Mouse (Mus musculus) frontal cortex, postnatal 14 days (tissue): Measurements from ENCODE around the gene Olfr905.

Experiments
- DNase-seq, 2 experiments: peaks; one replicate each; pipeline ENCODE4 v3.0.0; 2022; ENCODE audit warnings: low spot score in 2 of 2

Gene Olfr905

DNA sequence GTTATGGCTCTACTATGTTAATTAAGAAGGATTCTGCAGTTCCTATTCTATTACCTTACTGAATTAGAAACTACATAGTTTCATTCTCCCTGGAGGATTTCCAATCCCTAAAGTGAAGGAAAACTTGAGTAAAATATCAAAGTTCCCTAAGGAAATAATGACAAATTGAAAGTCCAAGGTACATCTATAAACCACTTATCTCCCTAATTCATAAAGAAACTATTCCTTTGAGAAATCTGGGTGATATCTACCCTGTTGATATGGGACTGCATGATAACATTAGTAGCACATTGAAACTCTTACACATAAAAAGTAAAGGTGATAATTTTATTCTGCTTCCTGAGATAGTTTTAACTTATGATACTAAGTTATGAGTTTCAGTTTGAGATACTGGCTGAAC is at the start of gene Olfr905:
TSS of gene Olfr905 (plus strand) at position 301 of the 400 bp plus-strand sequence.
- no peak for DNase-seq

DNA sequence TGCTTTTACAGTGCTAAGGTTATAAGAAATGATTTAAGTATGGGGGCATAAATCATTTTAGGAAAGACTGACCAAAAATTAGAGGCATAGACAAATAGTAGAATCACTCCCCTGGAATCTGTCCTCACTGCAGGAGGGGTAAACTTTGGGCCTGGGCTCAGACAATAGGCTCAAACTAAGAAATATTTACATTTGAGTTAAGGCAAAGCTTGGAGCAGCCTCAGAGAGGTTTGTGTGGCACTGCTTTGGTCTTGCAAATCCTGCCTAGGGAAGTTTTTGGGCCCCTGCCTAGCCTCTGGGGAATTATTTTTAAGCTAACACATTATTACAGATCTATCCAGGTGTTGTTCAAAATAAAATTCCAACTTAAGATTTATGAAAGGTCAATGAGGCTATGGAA is 47.1 kb upstream of the Olfr905 start:
- no peak for DNase-seq

DNA sequence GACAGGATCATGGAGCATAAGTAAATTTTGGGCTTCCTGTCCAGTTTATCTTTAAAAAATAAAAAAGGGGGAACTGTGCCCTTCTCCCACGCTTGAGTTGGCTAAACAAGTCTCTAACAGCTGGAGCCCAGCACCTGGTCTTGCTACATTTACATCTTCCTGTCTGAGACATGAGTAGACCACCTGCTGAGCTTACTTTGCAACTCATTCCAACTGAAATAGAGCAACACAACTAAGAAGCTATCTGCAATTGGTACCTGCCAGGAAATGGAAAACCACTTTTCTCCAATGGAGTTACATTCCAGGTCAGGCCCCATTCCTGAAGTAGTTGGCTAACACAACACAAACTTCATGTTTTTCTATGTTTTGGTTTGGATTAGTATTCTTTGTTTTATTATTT is 43.9 kb upstream of the Olfr905 start:
- no peak for DNase-seq

DNA sequence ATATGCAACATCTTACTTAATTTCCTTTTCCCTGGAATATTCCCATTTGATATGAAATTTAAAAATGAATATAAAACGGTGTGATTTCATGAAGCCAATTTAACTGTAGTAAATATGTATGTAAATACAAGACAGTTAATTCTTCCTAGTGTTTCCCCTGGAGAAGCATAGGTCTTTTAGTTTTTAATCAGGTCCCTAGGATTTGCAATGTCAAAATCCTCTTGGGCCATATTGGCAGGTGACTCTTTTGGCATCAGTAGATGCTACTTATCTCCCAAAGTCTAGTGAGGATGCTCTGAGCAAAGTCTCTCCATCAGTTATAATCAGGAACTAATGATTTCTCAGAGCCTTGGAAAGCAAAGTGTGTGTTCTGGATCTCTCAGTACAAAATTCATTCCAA is 41.8 kb upstream of the Olfr905 start, which contains the start of gene Olfr901:
TSS of gene Olfr901 (plus strand) at position 301 of the 400 bp plus-strand sequence.
- DNase-seq = no peak

DNA sequence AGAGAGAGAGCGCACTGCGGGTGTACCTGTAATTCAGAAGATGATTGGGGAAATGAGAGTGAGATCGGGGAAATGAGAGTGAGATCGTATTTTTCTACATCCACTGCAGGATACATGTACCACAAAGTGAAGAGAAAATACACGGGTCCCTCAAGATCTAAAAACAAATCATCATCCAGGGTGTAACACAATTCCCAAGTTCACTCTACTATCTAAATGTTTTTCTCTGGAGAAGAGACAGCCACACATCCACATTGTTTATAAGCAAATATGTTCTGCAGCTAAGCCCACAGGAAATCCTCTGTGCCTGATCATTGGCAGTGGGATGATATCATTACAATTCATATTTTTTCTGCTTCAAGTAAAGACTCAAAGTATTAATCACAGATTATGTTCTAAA is 23.6 kb upstream of the Olfr905 start, which contains the start of gene Olfr902:
TSS of gene Olfr902 (plus strand) at position 301 of the 400 bp plus-strand sequence.
- DNase-seq = no peak

DNA sequence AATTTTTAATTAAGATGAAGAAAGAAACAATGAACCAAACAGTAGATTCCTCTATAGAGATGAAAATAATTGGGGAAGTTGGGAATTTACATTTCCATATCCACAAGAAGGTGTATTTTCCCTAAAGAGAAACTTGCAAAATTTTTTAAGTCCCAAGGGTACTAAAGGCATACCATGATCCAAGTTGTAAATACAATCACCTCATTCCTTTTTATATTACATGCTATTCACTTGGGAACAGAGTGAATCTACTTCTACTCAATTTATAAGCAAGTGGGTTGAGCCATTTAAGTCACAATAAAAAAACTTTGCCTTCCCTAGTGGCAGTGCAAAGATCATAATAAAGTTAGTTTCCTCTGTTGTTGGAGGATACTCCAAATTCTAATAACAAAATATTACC is 8.1 kb upstream of the Olfr905 start, which contains the start of gene Olfr904:
TSS of gene Olfr904 (plus strand) at position 301 of the 400 bp plus-strand sequence.
- DNase-seq = no peak

DNA sequence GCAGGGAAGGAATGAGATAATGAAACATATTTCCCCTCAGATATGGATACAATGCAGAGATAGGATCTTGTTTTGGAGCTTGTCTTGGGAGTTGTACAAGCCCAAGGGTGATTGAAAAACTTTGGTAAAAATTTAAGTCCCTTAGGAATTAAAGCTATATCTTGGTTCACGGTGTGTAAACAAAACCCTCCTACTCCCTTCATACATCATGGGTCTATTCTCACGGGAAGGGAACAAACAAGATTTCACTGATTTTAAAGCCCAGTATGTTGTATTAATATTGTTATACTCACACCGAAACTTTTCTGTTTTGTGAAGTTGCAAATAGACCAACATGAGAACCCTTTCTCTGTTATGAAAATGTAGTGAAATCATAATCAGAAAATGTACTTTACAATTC is 15.9 kb downstream of the Olfr905 start, which contains the start of gene Olfr906:
TSS of gene Olfr906 (plus strand) at position 301 of the 400 bp plus-strand sequence.
- no peak for DNase-seq

DNA sequence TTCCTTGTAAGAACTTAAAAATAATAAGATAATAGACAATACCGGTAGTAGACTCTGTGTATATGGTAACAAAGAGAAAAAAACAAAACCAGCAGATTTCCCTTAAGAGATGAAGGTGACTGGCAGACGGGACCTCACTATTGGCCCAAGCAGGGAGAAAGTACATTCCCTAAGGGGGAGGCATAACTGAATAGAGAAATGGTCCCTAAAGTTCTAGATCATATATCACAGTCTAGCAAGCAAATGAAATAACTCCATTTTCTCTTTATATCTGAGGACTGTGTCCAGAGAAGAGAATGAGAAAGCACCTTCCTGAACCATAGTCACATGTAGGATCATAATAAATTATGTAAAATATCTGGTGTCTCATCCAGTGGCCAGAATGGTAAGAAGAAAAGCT is 24.6 kb downstream of the Olfr905 start, which contains the start of gene Olfr907:
TSS of gene Olfr907 (plus strand) at position 301 of the 400 bp plus-strand sequence.
- no peak for DNase-seq

DNA sequence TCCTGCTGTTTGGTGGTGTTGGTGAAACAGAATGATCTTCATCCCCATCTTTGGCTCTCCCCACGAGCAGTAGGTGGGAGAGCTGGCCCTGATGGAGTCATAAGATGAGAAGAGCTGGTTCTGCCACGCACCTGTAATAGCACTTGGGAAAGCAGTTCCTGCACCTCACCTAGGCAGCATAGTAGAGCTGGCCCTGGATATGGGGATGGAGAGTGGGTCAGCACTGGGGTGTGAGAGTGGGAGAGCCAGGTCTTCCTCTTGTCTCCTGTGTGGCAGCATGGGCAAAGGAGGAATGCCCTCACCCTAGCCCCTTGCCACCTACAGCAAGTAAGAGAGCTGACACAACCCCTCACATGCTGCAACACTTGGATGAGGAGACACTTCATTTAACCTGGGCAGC is 41.4 kb downstream of the Olfr905 start:
- no peak for DNase-seq

DNA sequence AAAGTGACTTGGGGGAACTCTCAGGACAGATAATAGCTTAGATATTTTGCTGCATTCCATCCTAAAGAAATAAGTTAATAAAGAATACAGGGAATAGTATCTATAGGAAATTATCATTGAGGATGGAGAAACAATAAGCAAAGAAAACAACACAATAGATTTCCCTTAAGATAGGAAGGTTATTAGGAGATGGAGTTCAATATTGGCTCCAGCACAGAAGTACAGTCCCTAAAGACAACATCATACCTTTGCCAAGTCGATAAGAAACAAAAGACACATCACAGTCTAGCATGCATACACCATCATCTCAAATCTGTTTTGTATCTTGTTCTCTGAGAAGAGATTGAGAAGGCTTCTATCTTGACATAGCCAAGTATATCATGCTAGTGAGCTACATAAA is 50.4 kb downstream of the Olfr905 start, which contains the start of gene Olfr911-ps1:
TSS of gene Olfr911-ps1 (plus strand) at position 301 of the 400 bp plus-strand sequence.
- no peak for DNase-seq
